Mouse (Mus musculus): ENCODE results near the gene Pip4k2c. TPM values are rescaled to one million over a fixed set of nuclear protein-coding genes. Genes with fewer than 3 reads are reported as not detected.
"Not testable (repeated sequence)": the region's sequence is repeated elsewhere in the genome, so short reads cannot be mapped to it uniquely, and the experiment has no call there.

Pip4k2c gene
- polyA plus RNA-seq, 1 experiment from 2014 or later: 11.4 TPM

- H3K4me2 ChIP-seq: peak overlapping the region; percentile 95
- DNase-seq (ENCODE audit: low spot score, missing footprints) (no peak), ATAC-seq (ENCODE audit: low FRiP score) (peak; percentile 64)
- no peaks in the 10 kb centered on the region for H3K36me3 ChIP-seq (ENCODE audit: control insufficient read depth, insufficient read depth, low read length)
- peaks cover 6% of the 10 kb centered on the region; the same call in 1 of the 2 replicates for H3K4me1 ChIP-seq (ENCODE audit: control insufficient read depth, insufficient read depth, low read length)
- H3K4me3 ChIP-seq (ENCODE audit: low read depth, low read length): peak overlapping the region; percentile 56
- peak overlapping the region; percentile 79 for H3K9ac ChIP-seq (ENCODE audit: low read length)
- H3K27me3 ChIP-seq (ENCODE audit: control insufficient read depth, insufficient read depth, low read length): peaks cover 45% of the 10 kb centered on the region
- no peaks in the 10 kb centered on the region for H3K9me3 ChIP-seq (ENCODE audit: control insufficient read depth, low read length)
- WGBS: under 1% methylated on average over 35 of the region's 42 CpGs
- H3K27ac ChIP-seq (ENCODE audit: low read depth, low read length): no peak overlapping the region
Observed at GRCm38 (mm10) chr10:127165354-127165653, 46.1 kb downstream of the Pip4k2c start.

GRCm38 (mm10) chr10:127164631-127165353, 46.6 kb downstream of the Pip4k2c start, which contains the start of gene B4galnt1:
TSS of gene B4galnt1 (plus strand) at chr10:127165225.
- Histone ChIP-seq H3K27ac (ENCODE audit: low read depth, low read length) (no peak within 1 kb of the TSS), H3K36me3 (ENCODE audit: control insufficient read depth, insufficient read depth, low read length) (no peaks in the 10 kb centered on the region), H3K9me3 (ENCODE audit: control insufficient read depth, low read length) (no peaks in the 10 kb centered on the region), H3K27me3 (ENCODE audit: control insufficient read depth, insufficient read depth, low read length) (peaks cover 40% of the 10 kb centered on the region), H3K4me1 (ENCODE audit: control insufficient read depth, insufficient read depth, low read length) (peaks cover 6% of the 10 kb centered on the region; the same call in 1 of the 2 replicates), H3K4me3 (ENCODE audit: low read depth, low read length) (peak within 1 kb of the TSS; percentile 56), H3K9ac (ENCODE audit: low read length) (peak within 1 kb of the TSS; percentile 79), H3K4me2 (peak within 1 kb of the TSS; percentile 95)
- 2% methylated on average over 52 of the region's 52 CpGs for WGBS
- ATAC-seq (ENCODE audit: low FRiP score) (peak; percentile 88), DNase-seq (ENCODE audit: low spot score, missing footprints) (peak; percentile 99)

- H3K4me1 ChIP-seq (ENCODE audit: control insufficient read depth, insufficient read depth, low read length): peaks cover 6% of the 10 kb centered on the region; the same call in 1 of the 2 replicates
Observed at GRCm38 (mm10) chr10:127164190-127164589, 47.2 kb downstream of the Pip4k2c start.

GRCm38 (mm10) chr10:127162771-127163261, 48.6 kb downstream of the Pip4k2c start:
- H3K27ac ChIP-seq (ENCODE audit: low read depth, low read length); H3K4me3 ChIP-seq (ENCODE audit: low read depth, low read length); H3K36me3 ChIP-seq (ENCODE audit: control insufficient read depth, insufficient read depth, low read length); H3K9ac ChIP-seq (ENCODE audit: low read length); H3K4me2 ChIP-seq; H3K4me1 ChIP-seq (ENCODE audit: control insufficient read depth, insufficient read depth, low read length); ATAC-seq (ENCODE audit: low FRiP score); H3K9me3 ChIP-seq (ENCODE audit: control insufficient read depth, low read length); DNase-seq (ENCODE audit: low spot score, missing footprints): not testable (repeated sequence)
- H3K27me3 ChIP-seq (ENCODE audit: control insufficient read depth, insufficient read depth, low read length): peaks cover 26% of the 10 kb centered on the region
- WGBS: 69% methylated on average over 7 of the region's 7 CpGs

More at GRCm38 (mm10) chr10:127164190-127164589, 47.2 kb downstream of the Pip4k2c start:
- H3K9ac ChIP-seq (ENCODE audit: low read length): no peak overlapping the region
- WGBS: 94% methylated on average over 4 of the region's 4 CpGs
- H3K4me2 ChIP-seq: no peak overlapping the region; the same call in 1 of the 2 replicates
- H3K36me3 ChIP-seq (ENCODE audit: control insufficient read depth, insufficient read depth, low read length): no peaks in the 10 kb centered on the region
- H3K9me3 ChIP-seq (ENCODE audit: control insufficient read depth, low read length): no peaks in the 10 kb centered on the region
- no peak overlapping the region for H3K4me3 ChIP-seq (ENCODE audit: low read depth, low read length)
- no peak for ATAC-seq (ENCODE audit: low FRiP score)
- H3K27ac ChIP-seq (ENCODE audit: low read depth, low read length): no peak overlapping the region
- DNase-seq (ENCODE audit: low spot score, missing footprints): peak; percentile 80
- H3K27me3 ChIP-seq (ENCODE audit: control insufficient read depth, insufficient read depth, low read length): peaks cover 33% of the 10 kb centered on the region

DNA sequence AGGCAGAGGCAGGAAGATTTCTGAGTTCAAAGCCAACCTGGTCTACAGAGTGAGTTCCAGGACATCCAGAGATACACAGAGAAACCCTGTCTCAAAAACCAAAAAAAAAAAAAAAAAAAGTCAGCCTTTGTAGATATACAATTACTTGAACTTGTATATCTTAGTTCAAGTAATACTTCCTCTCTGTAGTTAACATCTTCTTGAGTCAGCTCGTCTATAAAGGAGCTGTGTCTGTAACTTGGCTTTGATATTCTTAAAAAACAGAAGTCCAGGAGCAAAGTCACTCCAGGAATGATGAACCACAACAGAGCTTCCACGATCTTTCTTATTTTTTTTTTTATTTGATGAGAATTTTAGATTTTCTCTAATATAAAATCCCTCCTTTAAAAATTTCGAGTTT, 50.7 kb downstream of the Pip4k2c start:
- Histone ChIP-seq H3K4me2 (no peak overlapping the region), H3K9ac (ENCODE audit: low read length) (no peak overlapping the region), H3K4me3 (ENCODE audit: low read depth, low read length) (no peak overlapping the region), H3K36me3 (ENCODE audit: control insufficient read depth, insufficient read depth, low read length) (no peaks in the 10 kb centered on the region), H3K27ac (ENCODE audit: low read depth, low read length) (no peak overlapping the region), H3K27me3 (ENCODE audit: control insufficient read depth, insufficient read depth, low read length) (peaks cover 5% of the 10 kb centered on the region), H3K4me1 (ENCODE audit: control insufficient read depth, insufficient read depth, low read length) (peaks cover 5% of the 10 kb centered on the region; the same call in 1 of the 2 replicates), H3K9me3 (ENCODE audit: control insufficient read depth, low read length) (no peaks in the 10 kb centered on the region)
- DNase-seq (ENCODE audit: low spot score, missing footprints) (no peak), ATAC-seq (ENCODE audit: low FRiP score) (no peak)
- 74% methylated on average over 3 of the region's 3 CpGs for WGBS

- no peaks in the 10 kb centered on the region for H3K36me3 ChIP-seq (ENCODE audit: control insufficient read depth, insufficient read depth, low read length)
- no peaks in the 10 kb centered on the region; the same call in 1 of the 2 replicates for H3K4me1 ChIP-seq (ENCODE audit: control insufficient read depth, insufficient read depth, low read length)
- no peak overlapping the region for H3K9ac ChIP-seq (ENCODE audit: low read length)
- no peaks in the 10 kb centered on the region for H3K27me3 ChIP-seq (ENCODE audit: control insufficient read depth, insufficient read depth, low read length)
- H3K9me3 ChIP-seq (ENCODE audit: control insufficient read depth, low read length): no peaks in the 10 kb centered on the region
- DNase-seq (ENCODE audit: low spot score, missing footprints) (no peak), ATAC-seq (ENCODE audit: low FRiP score) (no peak)
- H3K27ac ChIP-seq (ENCODE audit: low read depth, low read length): no peak overlapping the region
- 86% methylated on average over 9 of the region's 9 CpGs for WGBS
- no peak overlapping the region for H3K4me2 ChIP-seq
- H3K4me3 ChIP-seq (ENCODE audit: low read depth, low read length): no peak overlapping the region
Observed at GRCm38 (mm10) chr10:127160081-127160480, 51.3 kb downstream of the Pip4k2c start.

DNA sequence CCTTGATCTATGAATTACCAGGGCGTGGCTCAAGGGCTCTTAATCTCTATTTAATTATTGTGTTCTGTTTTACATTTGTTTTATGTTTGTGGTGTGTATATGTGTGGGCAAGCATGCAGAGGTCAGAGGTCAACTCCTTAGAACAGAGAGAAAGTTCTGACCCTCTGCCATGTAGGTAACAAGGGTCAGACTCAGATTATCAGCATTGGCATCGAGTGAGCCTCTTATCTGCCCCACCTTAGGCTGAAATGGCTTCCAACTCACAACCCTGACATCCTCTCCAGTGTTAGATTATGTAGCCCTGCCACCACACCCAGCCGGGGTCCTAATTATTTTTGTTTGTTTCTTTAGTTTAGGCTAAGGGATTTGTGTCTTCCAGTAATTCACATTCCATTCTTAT, 52.9 kb downstream of the Pip4k2c start:
- Histone ChIP-seq H3K36me3 (ENCODE audit: control insufficient read depth, insufficient read depth, low read length) (no peaks in the 10 kb centered on the region), H3K4me2 (no peak overlapping the region), H3K27ac (ENCODE audit: low read depth, low read length) (no peak overlapping the region), H3K27me3 (ENCODE audit: control insufficient read depth, insufficient read depth, low read length) (no peaks in the 10 kb centered on the region), H3K4me1 (ENCODE audit: control insufficient read depth, insufficient read depth, low read length) (no peaks in the 10 kb centered on the region), H3K9me3 (ENCODE audit: control insufficient read depth, low read length) (no peaks in the 10 kb centered on the region), H3K4me3 (ENCODE audit: low read depth, low read length) (no peak overlapping the region), H3K9ac (ENCODE audit: low read length) (no peak overlapping the region)
- no peak for ATAC-seq (ENCODE audit: low FRiP score)
- no peak for DNase-seq (ENCODE audit: low spot score, missing footprints)
- WGBS: 63% methylated on average over 3 of the region's 3 CpGs

- DNase-seq (ENCODE audit: low spot score, missing footprints) (no peak), ATAC-seq (ENCODE audit: low FRiP score) (no peak)
- H3K9ac ChIP-seq (ENCODE audit: low read length): no peak overlapping the region
- H3K4me3 ChIP-seq (ENCODE audit: low read depth, low read length): no peak overlapping the region
- H3K4me2 ChIP-seq: no peak overlapping the region
- H3K4me1 ChIP-seq (ENCODE audit: control insufficient read depth, insufficient read depth, low read length): no peaks in the 10 kb centered on the region
- H3K27me3 ChIP-seq (ENCODE audit: control insufficient read depth, insufficient read depth, low read length): no peaks in the 10 kb centered on the region
- no peak overlapping the region for H3K27ac ChIP-seq (ENCODE audit: low read depth, low read length)
- no peaks in the 10 kb centered on the region for H3K36me3 ChIP-seq (ENCODE audit: control insufficient read depth, insufficient read depth, low read length)
- no peaks in the 10 kb centered on the region for H3K9me3 ChIP-seq (ENCODE audit: control insufficient read depth, low read length)
- WGBS: 79% methylated on average over 1 of the region's 1 CpGs
Observed at GRCm38 (mm10) chr10:127156511-127156910, 54.9 kb downstream of the Pip4k2c start.

- no peaks in the 10 kb centered on the region for H3K4me1 ChIP-seq (ENCODE audit: control insufficient read depth, insufficient read depth, low read length)
- H3K9me3 ChIP-seq (ENCODE audit: control insufficient read depth, low read length): no peaks in the 10 kb centered on the region
- WGBS: 93% methylated on average over 1 of the region's 1 CpGs
- no peak overlapping the region for H3K9ac ChIP-seq (ENCODE audit: low read length)
- ATAC-seq (ENCODE audit: low FRiP score): no peak
- no peak overlapping the region for H3K4me2 ChIP-seq
- no peak overlapping the region for H3K4me3 ChIP-seq (ENCODE audit: low read depth, low read length)
- H3K27me3 ChIP-seq (ENCODE audit: control insufficient read depth, insufficient read depth, low read length): no peaks in the 10 kb centered on the region
- H3K36me3 ChIP-seq (ENCODE audit: control insufficient read depth, insufficient read depth, low read length): no peaks in the 10 kb centered on the region
- no peak for DNase-seq (ENCODE audit: low spot score, missing footprints)
- H3K27ac ChIP-seq (ENCODE audit: low read depth, low read length): no peak overlapping the region
Observed at GRCm38 (mm10) chr10:127156089-127156488, 55.3 kb downstream of the Pip4k2c start.

All from midbrain, embryonic 11.5 days (tissue).